Mouse (Mus musculus) liver, adult 2 months (tissue): ENCODE results near the gene Dennd4a.

Experiments used
- CTCF ChIP-seq: fragments of 200-500 bp; IDR thresholded peaks from 2 replicates; pipeline ENCODE4 v1.5.1; 2011; ENCODE audit warnings: low read depth, low read length, control low read depth
- POLR2A ChIP-seq: fragments of 200-500 bp; IDR thresholded peaks from 2 replicates; pipeline ENCODE4 v1.6.1; 2011; ENCODE audit warnings: low read length, control low read depth; ENCODE audit not compliant: insufficient read depth; ENCODE audit errors: extremely low read depth

GRCm38 (mm10) chr9:64925771-64926170, 114.6 kb downstream of the Dennd4a start:
- TF ChIP-seq CTCF (no peak), POLR2A (no peak)
